Mouse (Mus musculus): ENCODE results near the gene Cacng1. TPM values are rescaled to one million over a fixed set of nuclear protein-coding genes. Genes with fewer than 3 reads are reported as not detected.

The Cacng1 gene
- total RNA-seq (2022) = under 1 TPM in 1 of 4 experiments, not detected in 3; 0.31 TPM

- DNase-seq (ENCODE audit: low spot score) = no peak
Observed at GRCm38 (mm10) chr11:107716332-107716938, at the start of gene Cacng1. Cacng1 (minus strand) TSS chr11:107716522.

- peak; percentile 4 for DNase-seq (ENCODE audit: low spot score)
Observed at GRCm38 (mm10) chr11:107762688-107763460, 46.6 kb upstream of the Cacng1 start.

- peak; percentile 7 for DNase-seq (ENCODE audit: low spot score)
Observed at GRCm38 (mm10) chr11:107761790-107762500, 45.6 kb upstream of the Cacng1 start.

- no peak for DNase-seq (ENCODE audit: low spot score)
Observed at GRCm38 (mm10) chr11:107760001-107760400, 43.7 kb upstream of the Cacng1 start.

- DNase-seq (ENCODE audit: low spot score) = no peak
Observed at GRCm38 (mm10) chr11:107759516-107759915, 43.2 kb upstream of the Cacng1 start.

GRCm38 (mm10) chr11:107749114-107749513 lies 32.8 kb upstream of the Cacng1 start:
- DNase-seq (ENCODE audit: low spot score) = no peak

GRCm38 (mm10) chr11:107748243-107749035 lies 32.1 kb upstream of the Cacng1 start:
- DNase-seq (ENCODE audit: low spot score) = no peak

- DNase-seq (ENCODE audit: low spot score) = no peak
Observed at GRCm38 (mm10) chr11:107743100-107743499, 26.8 kb upstream of the Cacng1 start.

- DNase-seq (ENCODE audit: low spot score) = no peak
Observed at GRCm38 (mm10) chr11:107738418-107739099, 22.2 kb upstream of the Cacng1 start.

GRCm38 (mm10) chr11:107737886-107738285 lies 21.6 kb upstream of the Cacng1 start:
- no peak for DNase-seq (ENCODE audit: low spot score)

GRCm38 (mm10) chr11:107734133-107734532 lies 17.8 kb upstream of the Cacng1 start:
- no peak for DNase-seq (ENCODE audit: low spot score)

GRCm38 (mm10) chr11:107731498-107731897 lies 15.2 kb upstream of the Cacng1 start:
- no peak for DNase-seq (ENCODE audit: low spot score)

GRCm38 (mm10) chr11:107730940-107731339 lies 14.6 kb upstream of the Cacng1 start:
- peak; percentile 28 for DNase-seq (ENCODE audit: low spot score)

- DNase-seq (ENCODE audit: low spot score) = no peak
Observed at GRCm38 (mm10) chr11:107729141-107729540, 12.8 kb upstream of the Cacng1 start.

GRCm38 (mm10) chr11:107728073-107728863 lies 11.9 kb upstream of the Cacng1 start:
- DNase-seq (ENCODE audit: low spot score) = no peak

- no peak for DNase-seq (ENCODE audit: low spot score)
Observed at GRCm38 (mm10) chr11:107724603-107725002, 8.3 kb upstream of the Cacng1 start.

GRCm38 (mm10) chr11:107721057-107721456 lies 4.7 kb upstream of the Cacng1 start:
- DNase-seq (ENCODE audit: low spot score) = no peak

- DNase-seq (ENCODE audit: low spot score) = no peak
Observed at GRCm38 (mm10) chr11:107720264-107721021, 4.1 kb upstream of the Cacng1 start.

GRCm38 (mm10) chr11:107714368-107714767 lies 2.0 kb downstream of the Cacng1 start:
- DNase-seq (ENCODE audit: low spot score) = no peak

All from heart, adult 8-10 months (tissue).